Mouse (Mus musculus) hindbrain, embryonic 13.5 days (tissue): ENCODE data around the gene Ube2e2. TPM values are rescaled to one million over a fixed set of nuclear protein-coding genes. Genes with fewer than 3 reads are reported as not detected.

Source experiments
- ATAC-seq: fragments of 200-750 bp; cut with Nextera tagmentation; 2 replicates; pipeline ENCODE4 v1.8.0; 2017; ENCODE audit warnings: moderate TSS enrichment; ENCODE audit not compliant: low FRiP score
- H3K27ac ChIP-seq: fragments of 300-500 bp; sonication (generic); 2 replicates; pipeline ENCODE4 v1.5.1; 2015; ENCODE audit warnings: inconsistent platforms, mild to moderate bottlenecking, moderate library complexity
- H3K27me3 ChIP-seq: fragments of 300-500 bp; sonication (generic); 2 replicates; pipeline ENCODE4 v1.6.1; 2015; ENCODE audit warnings: mild to moderate bottlenecking, inconsistent platforms
- H3K36me3 ChIP-seq: fragments of 300-500 bp; sonication (generic); 2 replicates; pipeline ENCODE4 v1.6.1; 2015; ENCODE audit warnings: mild to moderate bottlenecking, inconsistent platforms
- H3K4me1 ChIP-seq: fragments of 300-500 bp; sonication (generic); replicated peaks from 2 replicates; pipeline ENCODE4 v1.6.1; 2015; ENCODE audit warnings: inconsistent platforms
- H3K4me2 ChIP-seq: fragments of 300-500 bp; sonication (generic); 2 replicates; pipeline ENCODE4 v1.6.1; 2015; ENCODE audit warnings: inconsistent platforms, mild to moderate bottlenecking, moderate library complexity
- H3K4me3 ChIP-seq: fragments of 300-500 bp; sonication (generic); 2 replicates; pipeline ENCODE4 v1.5.1; 2015; ENCODE audit warnings: mild to moderate bottlenecking, inconsistent platforms
- H3K9ac ChIP-seq: fragments of 300-500 bp; sonication (generic); 2 replicates; pipeline ENCODE4 v1.6.1; 2015; ENCODE audit warnings: mild to moderate bottlenecking, inconsistent platforms
- H3K9me3 ChIP-seq: fragments of 300-500 bp; sonication (generic); 2 replicates; pipeline ENCODE4 v1.6.1; 2016; ENCODE audit warnings: inconsistent platforms
- WGBS: fragments of 180-500 bp; shearing (Covaris S2); methylation state at CpG from one replicate; pipeline ENCODE4 v1.1.7; 2015; 5-methylcytosine and 5-hydroxymethylcytosine counted together
- polyA plus RNA-seq: library from polyadenylated mRNA; unstranded; fragments of >200 nt; fragmentation: Nextera tagmentation; extraction: Ambion mirVana; gene quantifications from 2 replicates; pipeline ENCODE4 v1.2.1, GENCODE M21; 2015

Ube2e2 gene
- polyA plus RNA-seq, 1 experiment from 2014 or later: 121 TPM

DNA sequence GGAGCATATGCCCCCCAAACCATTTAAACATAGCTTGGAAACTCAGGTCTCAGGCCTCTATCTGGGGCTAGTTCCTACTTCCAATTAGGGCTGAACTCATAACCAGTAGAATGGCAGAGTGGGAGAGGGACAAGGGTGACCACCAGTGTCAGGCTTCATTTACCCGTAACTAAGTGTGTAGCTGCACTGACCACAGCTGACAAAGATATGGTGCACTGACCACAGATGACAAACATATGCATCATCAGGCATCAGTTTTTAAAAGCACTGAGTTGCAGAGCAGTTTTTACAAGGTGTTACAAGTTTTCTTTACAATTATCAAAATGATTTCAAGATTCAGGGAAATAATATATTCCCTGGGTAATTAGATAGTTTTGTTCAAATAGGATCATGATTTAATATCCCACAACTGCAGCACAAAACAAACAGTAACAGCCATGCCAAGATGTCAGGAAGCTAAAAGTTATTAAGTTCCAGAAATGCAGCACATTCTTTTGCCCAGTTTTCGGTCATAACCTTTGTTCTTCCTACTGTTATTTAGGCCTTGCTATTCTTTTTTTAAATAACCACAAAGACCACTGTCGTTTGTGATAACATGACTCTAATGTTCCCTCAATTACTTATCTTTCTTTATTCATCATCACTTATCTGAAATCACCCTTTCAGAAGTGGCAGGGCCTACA lies 114.9 kb downstream of the Ube2e2 start:
- Histone ChIP-seq H3K27me3 (no peaks in the 10 kb centered on the region), H3K9me3 (no peaks in the 10 kb centered on the region), H3K9ac (no peak overlapping the region), H3K4me1 (no peaks in the 10 kb centered on the region), H3K36me3 (no peaks in the 10 kb centered on the region), H3K4me2 (no peak overlapping the region), H3K27ac (no peak overlapping the region), H3K4me3 (no peak overlapping the region)
- ATAC-seq: no peak
- 84% methylated on average over 3 of the region's 3 CpGs for WGBS

- Histone ChIP-seq H3K27ac (no peak overlapping the region), H3K4me3 (no peak overlapping the region), H3K27me3 (no peaks in the 10 kb centered on the region), H3K4me2 (no peak overlapping the region), H3K9ac (no peak overlapping the region), H3K4me1 (0 out of 2 replicates have a peak, but pooled peaks cover 2% of the 10 kb centered on the region), H3K9me3 (no peaks in the 10 kb centered on the region), H3K36me3 (no peaks in the 10 kb centered on the region)
- WGBS: 87% methylated on average over 5 of the region's 5 CpGs
- ATAC-seq: no peak
Measured at GRCm38 (mm10) chr14:18778241-18778640, 115.8 kb downstream of the Ube2e2 start.

DNA sequence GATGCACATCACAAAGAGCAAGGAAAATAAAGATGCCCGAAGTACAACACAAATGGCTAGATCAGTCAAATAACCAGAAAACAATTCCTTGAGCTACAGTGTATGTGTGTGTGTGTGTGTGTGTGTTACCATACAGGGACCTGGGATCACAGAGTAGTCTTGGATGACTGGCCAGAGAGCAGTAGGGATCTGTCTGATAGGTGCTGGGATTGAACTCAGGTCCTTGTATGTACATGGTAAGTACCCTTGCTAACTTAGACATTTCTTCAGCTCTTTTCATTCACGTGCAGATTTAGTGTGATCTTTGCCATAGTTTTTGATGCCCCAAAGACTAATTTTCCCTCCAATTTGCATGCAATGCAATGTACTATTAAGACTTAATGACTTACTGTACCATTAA lies 117.9 kb downstream of the Ube2e2 start:
- Histone ChIP-seq H3K27me3 (no peaks in the 10 kb centered on the region), H3K9ac (no peak overlapping the region), H3K4me3 (no peak overlapping the region), H3K9me3 (no peaks in the 10 kb centered on the region), H3K27ac (0 out of 2 replicates have a peak overlapping the region, but pooled peaks have one; percentile 13), H3K4me2 (no peak overlapping the region), H3K36me3 (no peaks in the 10 kb centered on the region), H3K4me1 (0 out of 2 replicates have a peak, but pooled peaks cover 2% of the 10 kb centered on the region)
- WGBS: 97% methylated on average over 2 of the region's 2 CpGs
- ATAC-seq: 0 out of 2 replicates have a peak, but pooled peaks have one; percentile 28

GRCm38 (mm10) chr14:18773724-18774123 lies 120.3 kb downstream of the Ube2e2 start:
- 69% methylated on average over 2 of the region's 2 CpGs for WGBS
- H3K9ac ChIP-seq: no peak overlapping the region
- no peak overlapping the region for H3K27ac ChIP-seq
- no peak for ATAC-seq
- 0 out of 2 replicates have a peak, but pooled peaks cover 2% of the 10 kb centered on the region for H3K4me1 ChIP-seq
- no peaks in the 10 kb centered on the region for H3K9me3 ChIP-seq
- H3K4me3 ChIP-seq: no peak overlapping the region
- H3K4me2 ChIP-seq: no peak overlapping the region
- no peaks in the 10 kb centered on the region for H3K36me3 ChIP-seq
- no peaks in the 10 kb centered on the region for H3K27me3 ChIP-seq

- Histone ChIP-seq H3K9me3 (no peaks in the 10 kb centered on the region), H3K9ac (no peak overlapping the region), H3K4me2 (no peak overlapping the region), H3K4me3 (no peak overlapping the region), H3K4me1 (peaks cover 5% of the 10 kb centered on the region; the same call in 1 of the 2 replicates), H3K27me3 (no peaks in the 10 kb centered on the region), H3K36me3 (no peaks in the 10 kb centered on the region), H3K27ac (0 out of 2 replicates have a peak overlapping the region, but pooled peaks have one; percentile 40)
- ATAC-seq: no peak
- WGBS: 77% methylated on average over 6 of the region's 6 CpGs
Measured at GRCm38 (mm10) chr14:18759601-18760356, 134.3 kb downstream of the Ube2e2 start.

- H3K9ac ChIP-seq: no peak overlapping the region
- no peak overlapping the region for H3K4me3 ChIP-seq
- H3K27me3 ChIP-seq: no peaks in the 10 kb centered on the region
- H3K4me2 ChIP-seq: no peak overlapping the region
- peaks cover 5% of the 10 kb centered on the region; the same call in 1 of the 2 replicates for H3K4me1 ChIP-seq
- 45% methylated on average over 2 of the region's 2 CpGs for WGBS
- H3K36me3 ChIP-seq: no peaks in the 10 kb centered on the region
- no peaks in the 10 kb centered on the region for H3K9me3 ChIP-seq
- H3K27ac ChIP-seq: peak overlapping the region; percentile 60; the same call in 1 of the 2 replicates
- peak; percentile 69 for ATAC-seq
Measured at GRCm38 (mm10) chr14:18758595-18759532, 135.2 kb downstream of the Ube2e2 start.

DNA sequence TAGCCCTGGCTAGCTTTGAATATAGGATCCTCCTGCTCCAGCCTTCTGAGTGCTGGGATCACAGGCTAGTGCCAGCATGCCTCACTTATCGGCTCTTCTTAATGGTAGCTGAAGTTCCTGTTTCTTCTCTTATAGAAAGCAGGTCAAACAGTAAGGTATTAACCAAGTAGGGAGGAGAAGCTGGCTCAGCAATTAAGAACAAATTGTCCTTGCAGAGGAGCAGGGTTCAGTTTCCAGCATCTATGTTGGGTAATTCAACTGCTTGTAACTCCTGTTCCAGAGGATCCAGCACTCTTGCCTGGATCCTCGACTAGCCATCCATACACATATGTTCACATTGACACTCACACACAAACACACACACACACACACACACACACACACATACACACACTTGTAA lies 136.1 kb downstream of the Ube2e2 start:
- no peak overlapping the region for H3K27ac ChIP-seq
- no peak overlapping the region for H3K9ac ChIP-seq
- no peaks in the 10 kb centered on the region for H3K36me3 ChIP-seq
- H3K9me3 ChIP-seq: no peaks in the 10 kb centered on the region
- no peak for ATAC-seq
- 85% methylated on average over 2 of the region's 2 CpGs for WGBS
- H3K27me3 ChIP-seq: no peaks in the 10 kb centered on the region
- H3K4me2 ChIP-seq: no peak overlapping the region
- H3K4me1 ChIP-seq: peaks cover 5% of the 10 kb centered on the region; the same call in 1 of the 2 replicates
- H3K4me3 ChIP-seq: no peak overlapping the region

GRCm38 (mm10) chr14:18755410-18755809 lies 138.7 kb downstream of the Ube2e2 start:
- ATAC-seq: no peak
- 74% methylated on average over 1 of the region's 1 CpGs for WGBS

DNA sequence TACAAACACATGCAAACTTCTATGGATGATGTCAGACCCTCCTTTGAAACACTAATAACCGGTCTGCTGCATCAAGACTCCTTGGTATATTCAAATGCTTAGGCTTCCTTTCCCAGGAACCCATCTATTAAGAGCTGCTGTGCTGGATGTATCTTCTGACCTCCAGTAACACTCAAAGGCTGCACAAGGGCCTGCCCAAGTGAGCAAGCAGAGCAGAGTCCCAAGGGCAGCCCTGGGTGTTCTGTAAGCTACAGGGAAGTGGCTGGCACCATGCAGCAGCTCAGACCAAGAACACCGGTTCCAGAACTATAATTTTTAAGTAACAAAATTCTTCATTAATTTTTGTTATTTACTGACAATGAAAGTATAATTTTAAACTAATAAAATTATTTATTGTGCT lies 139.5 kb downstream of the Ube2e2 start:
- Histone ChIP-seq H3K4me1 (peaks cover 5% of the 10 kb centered on the region; the same call in 1 of the 2 replicates), H3K36me3 (no peaks in the 10 kb centered on the region), H3K4me2 (no peak overlapping the region), H3K4me3 (no peak overlapping the region), H3K27me3 (no peaks in the 10 kb centered on the region), H3K9me3 (no peaks in the 10 kb centered on the region), H3K27ac (no peak overlapping the region), H3K9ac (no peak overlapping the region)
- ATAC-seq: no peak
- 94% methylated on average over 2 of the region's 2 CpGs for WGBS

More at GRCm38 (mm10) chr14:18755410-18755809, 138.7 kb downstream of the Ube2e2 start:
- H3K9ac ChIP-seq: no peak overlapping the region
- no peaks in the 10 kb centered on the region for H3K9me3 ChIP-seq
- no peaks in the 10 kb centered on the region for H3K36me3 ChIP-seq
- no peak overlapping the region for H3K4me3 ChIP-seq
- H3K4me1 ChIP-seq: peaks cover 5% of the 10 kb centered on the region; the same call in 1 of the 2 replicates
- H3K27me3 ChIP-seq: no peaks in the 10 kb centered on the region
- H3K27ac ChIP-seq: no peak overlapping the region
- H3K4me2 ChIP-seq: no peak overlapping the region

GRCm38 (mm10) chr14:18754001-18754400 lies 140.1 kb downstream of the Ube2e2 start:
- Histone ChIP-seq H3K9ac (no peak overlapping the region), H3K4me1 (0 out of 2 replicates have a peak, but pooled peaks cover 1% of the 10 kb centered on the region), H3K27me3 (no peaks in the 10 kb centered on the region), H3K4me2 (no peak overlapping the region), H3K27ac (no peak overlapping the region), H3K36me3 (no peaks in the 10 kb centered on the region), H3K9me3 (no peaks in the 10 kb centered on the region), H3K4me3 (no peak overlapping the region)
- WGBS: 90% methylated on average over 2 of the region's 2 CpGs
- ATAC-seq: no peak

DNA sequence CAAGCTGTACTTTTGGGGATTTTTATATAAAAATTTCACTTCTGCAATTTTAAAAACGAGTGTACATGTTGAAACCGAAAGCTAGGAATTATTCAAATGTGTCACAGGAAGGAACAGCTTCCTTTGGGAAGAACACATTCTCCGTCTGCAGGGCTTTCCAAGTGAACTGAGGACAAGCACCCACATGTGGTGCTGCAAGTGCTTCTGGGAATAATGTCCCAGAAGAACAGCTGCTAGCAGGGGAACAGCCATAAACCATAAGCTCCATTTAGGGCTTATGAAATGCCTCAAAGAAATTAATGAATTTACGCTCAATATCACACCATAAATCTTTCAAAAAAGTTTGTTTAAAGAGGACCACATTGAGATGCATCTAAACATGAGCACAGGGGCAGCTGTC lies 162.9 kb downstream of the Ube2e2 start:
- Histone ChIP-seq H3K4me3 (no peak overlapping the region), H3K4me1 (no peaks in the 10 kb centered on the region; the same call in 1 of the 2 replicates), H3K9ac (no peak overlapping the region), H3K9me3 (no peaks in the 10 kb centered on the region), H3K27me3 (no peaks in the 10 kb centered on the region), H3K27ac (no peak overlapping the region), H3K36me3 (no peaks in the 10 kb centered on the region), H3K4me2 (no peak overlapping the region)
- 74% methylated on average over 4 of the region's 4 CpGs for WGBS
- no peak for ATAC-seq
